Mouse (Mus musculus) lung, postnatal 10 days (tissue): ENCODE results near the gene Cap1.

Experiments used
- DNase-seq: peaks from one replicate; pipeline ENCODE4 v3.0.0; 2021

The Cap1 gene

GRCm38 (mm10) chr4:122886579-122887254, 861 bp upstream of the Cap1 start:
- no peak for DNase-seq

- DNase-seq = peak; percentile 40
Observed at GRCm38 (mm10) chr4:122884481-122885340, 1.1 kb downstream of the Cap1 start.

GRCm38 (mm10) chr4:122884051-122884450, 1.8 kb downstream of the Cap1 start:
- DNase-seq = no peak

GRCm38 (mm10) chr4:122883294-122883693, 2.6 kb downstream of the Cap1 start:
- DNase-seq = no peak

GRCm38 (mm10) chr4:122882544-122882943, 3.3 kb downstream of the Cap1 start:
- DNase-seq = no peak

GRCm38 (mm10) chr4:122878333-122879070, 7.4 kb downstream of the Cap1 start:
- DNase-seq = peak; percentile 63

GRCm38 (mm10) chr4:122873512-122873911, 12.3 kb downstream of the Cap1 start:
- no peak for DNase-seq

GRCm38 (mm10) chr4:122873003-122873402, 12.9 kb downstream of the Cap1 start:
- no peak for DNase-seq

- DNase-seq = no peak
Observed at GRCm38 (mm10) chr4:122871989-122872388, 13.9 kb downstream of the Cap1 start.

- DNase-seq = no peak
Observed at GRCm38 (mm10) chr4:122871269-122871668, 14.6 kb downstream of the Cap1 start.

- no peak for DNase-seq
Observed at GRCm38 (mm10) chr4:122870741-122871140, 15.1 kb downstream of the Cap1 start.

- peak; percentile 49 for DNase-seq
Observed at GRCm38 (mm10) chr4:122870027-122870426, 15.8 kb downstream of the Cap1 start.

- DNase-seq = no peak
Observed at GRCm38 (mm10) chr4:122868041-122868440, 17.8 kb downstream of the Cap1 start.

- DNase-seq = no peak
Observed at GRCm38 (mm10) chr4:122861836-122862235, 24.0 kb downstream of the Cap1 start.

- DNase-seq = peak; percentile 55
Observed at GRCm38 (mm10) chr4:122859096-122859674, 26.7 kb downstream of the Cap1 start.

- DNase-seq = no peak
Observed at GRCm38 (mm10) chr4:122857909-122858308, 27.9 kb downstream of the Cap1 start.

GRCm38 (mm10) chr4:122854770-122855169, 31.1 kb downstream of the Cap1 start:
- no peak for DNase-seq

GRCm38 (mm10) chr4:122853691-122854090, 32.2 kb downstream of the Cap1 start:
- DNase-seq = no peak

GRCm38 (mm10) chr4:122851535-122851934, 34.3 kb downstream of the Cap1 start:
- no peak for DNase-seq

- DNase-seq = peak; percentile 53
Observed at GRCm38 (mm10) chr4:122848150-122848621, 37.7 kb downstream of the Cap1 start.

GRCm38 (mm10) chr4:122838416-122838815, 47.4 kb downstream of the Cap1 start:
- no peak for DNase-seq

- no peak for DNase-seq
Observed at GRCm38 (mm10) chr4:122837994-122838393, 47.9 kb downstream of the Cap1 start.

GRCm38 (mm10) chr4:122837180-122837730, 48.6 kb downstream of the Cap1 start:
- no peak for DNase-seq
